ENCODE assay signal across 8 mouse cellular contexts in genomic region chr19:8722907-8723573, GRCm38 (mm10). TPM values are rescaled to one million over a fixed set of nuclear protein-coding genes. Genes with fewer than 3 reads are reported as not detected.
DNase-seq lines count a peak whose midpoint lies in the region; ATAC-seq and TF ChIP-seq lines count a peak whose summit lies in the region.

Slc3a2 (minus strand) TSS chr19:8723369.

- H3K79me3 ChIP-seq in C2C12 (ENCODE audit: low read depth): peaks cover 59% of the 10 kb centered on the region

- peaks cover 74% of the 10 kb centered on the region for H3K4me1 ChIP-seq in erythroblast, embryonic 14.5 days (ENCODE audit: control insufficient read depth)
- H3K4me1 ChIP-seq in heart, embryonic 11.5 days (ENCODE audit: control insufficient read depth, insufficient read depth, low read length): peaks cover 15% of the 10 kb centered on the region
- peaks cover 28% of the 10 kb centered on the region for H3K4me1 ChIP-seq in kidney, embryonic 16.5 days (ENCODE audit: insufficient read depth, low read length)
- H3K4me1 ChIP-seq in liver, adult 2 months (ENCODE audit: control insufficient read depth, insufficient read depth, low read length): peaks cover 9% of the 10 kb centered on the region; the same call in 1 of the 2 replicates

- under 1% methylated on average over 50 of the region's 50 CpGs for WGBS in heart, embryonic 11.5 days (ENCODE audit: insufficient replicate concordance)
- WGBS in kidney, embryonic 16.5 days: under 1% methylated on average over 50 of the region's 50 CpGs
- WGBS in liver, adult 2 months: under 1% methylated on average over 50 of the region's 50 CpGs

- peak; percentile 99 for DNase-seq in brain, embryonic 14.5 days (ENCODE audit: low read depth)
- peak; percentile 97 for DNase-seq in liver, adult 2 months (ENCODE audit: extremely low read depth, low read depth, low spot score)
- peak; percentile 99 for DNase-seq in splenic B cell, adult 2 months (ENCODE audit: low read depth, low spot score)

- H3K79me2 ChIP-seq in C2C12 (ENCODE audit: control insufficient read depth, insufficient read depth) (peaks cover 81% of the 10 kb centered on the region), myocyte (ENCODE audit: control insufficient read depth, insufficient read depth) (peaks cover 58% of the 10 kb centered on the region)
- no peaks in the 10 kb centered on the region for H3K79me2 ChIP-seq in liver, adult 2 months (ENCODE audit: control insufficient read depth, insufficient read depth, low read length)

- H3K36me3 ChIP-seq in C2C12 (ENCODE audit: control insufficient read depth, insufficient read depth): peaks cover 38% of the 10 kb centered on the region
- peaks cover 47% of the 10 kb centered on the region for H3K36me3 ChIP-seq in erythroblast, embryonic 14.5 days (ENCODE audit: control insufficient read depth)
- peaks cover 20% of the 10 kb centered on the region for H3K36me3 ChIP-seq in heart, embryonic 11.5 days (ENCODE audit: control insufficient read depth, insufficient read depth, low read length)
- H3K36me3 ChIP-seq in kidney, embryonic 16.5 days (ENCODE audit: insufficient read depth, low read length): peaks cover 28% of the 10 kb centered on the region
- H3K36me3 ChIP-seq in liver, adult 2 months (ENCODE audit: control insufficient read depth, insufficient read depth, low read length): peaks cover 31% of the 10 kb centered on the region
- peaks cover 35% of the 10 kb centered on the region for H3K36me3 ChIP-seq in myocyte (ENCODE audit: control insufficient read depth, insufficient read depth)
- H3K36me3 ChIP-seq in splenic B cell, adult 2 months (ENCODE audit: control insufficient read depth, insufficient read depth, low read length, poor library complexity, severe bottlenecking): peaks cover 10% of the 10 kb centered on the region

- H3ac ChIP-seq in C2C12 (ENCODE audit: control insufficient read depth, insufficient read length, low read depth) (peak within 1 kb of the TSS; percentile 94), myocyte (ENCODE audit: control insufficient read depth, insufficient read length) (peak within 1 kb of the TSS; percentile 26)

- H3K9ac ChIP-seq in heart, embryonic 11.5 days (ENCODE audit: low read depth, low read length): peak within 1 kb of the TSS; percentile 95
- H3K9ac ChIP-seq in kidney, embryonic 16.5 days (replicated peaks; ENCODE audit: low read length): peak within 1 kb of the TSS; percentile 98
- H3K9ac ChIP-seq in liver, adult 2 months (ENCODE audit: low read depth, low read length): peak within 1 kb of the TSS; percentile 91

- no peaks in the 10 kb centered on the region for H3K9me3 ChIP-seq in erythroblast, embryonic 14.5 days (ENCODE audit: control insufficient read depth, low read length)
- no peaks in the 10 kb centered on the region for H3K9me3 ChIP-seq in heart, embryonic 11.5 days (replicated peaks; ENCODE audit: control insufficient read depth, low read length)
- H3K9me3 ChIP-seq in kidney, embryonic 16.5 days (ENCODE audit: low read length): no peaks in the 10 kb centered on the region

- H3K27me3 ChIP-seq in C2C12 (ENCODE audit: control insufficient read depth, insufficient read depth, insufficient read length) (no peaks in the 10 kb centered on the region), myocyte (ENCODE audit: control insufficient read depth, insufficient read depth, insufficient read length) (no peaks in the 10 kb centered on the region)
- no peaks in the 10 kb centered on the region for H3K27me3 ChIP-seq in erythroblast, embryonic 14.5 days (ENCODE audit: control insufficient read depth)
- no peaks in the 10 kb centered on the region for H3K27me3 ChIP-seq in heart, embryonic 11.5 days (ENCODE audit: control insufficient read depth, insufficient read depth, low read length)
- H3K27me3 ChIP-seq in kidney, embryonic 16.5 days (ENCODE audit: insufficient read depth, low read length): no peaks in the 10 kb centered on the region
- no peaks in the 10 kb centered on the region for H3K27me3 ChIP-seq in liver, adult 2 months (ENCODE audit: control insufficient read depth, insufficient read depth, low read length)
- H3K27me3 ChIP-seq in splenic B cell, adult 2 months (ENCODE audit: control insufficient read depth, insufficient read depth, low read length, poor library complexity, severe bottlenecking): no peaks in the 10 kb centered on the region

- ATAC-seq in heart, embryonic 11.5 days (replicated peaks; ENCODE audit: insufficient number of reproducible peaks, low FRiP score, low TSS enrichment): peak; percentile 93
- peak; percentile 95 for ATAC-seq in kidney, embryonic 16.5 days (ENCODE audit: low FRiP score, low TSS enrichment)

- TF ChIP-seq CTCF in C2C12 (IDR thresholded peaks at IDR 0.05; ENCODE audit: control insufficient read depth, insufficient read depth, insufficient read length): no peak
- TF ChIP-seq CTCF in brain, embryonic 14.5 days (IDR thresholded peaks at IDR 0.05; ENCODE audit: borderline replicate concordance, extremely low read depth, insufficient read depth, insufficient read length): no peak
- TF ChIP-seq CTCF in liver, adult 2 months (IDR thresholded peaks at IDR 0.05; ENCODE audit: low read depth, low read length): no peak

- H3K4me3 ChIP-seq in C2C12 (ENCODE audit: insufficient read depth, poor library complexity, severe bottlenecking) (peak within 1 kb of the TSS; percentile 93), myocyte (peak within 1 kb of the TSS; percentile 97)
- peak within 1 kb of the TSS; percentile 80 for H3K4me3 ChIP-seq in erythroblast, embryonic 14.5 days (replicated peaks)
- H3K4me3 ChIP-seq in heart, embryonic 11.5 days (ENCODE audit: low read depth, low read length): peak within 1 kb of the TSS; percentile 80
- peak within 1 kb of the TSS; percentile 97 for H3K4me3 ChIP-seq in kidney, embryonic 16.5 days (ENCODE audit: low read length)
- H3K4me3 ChIP-seq in liver, adult 2 months (ENCODE audit: insufficient read depth, low read depth, low read length): peak within 1 kb of the TSS; percentile 90

- H3K4me2 ChIP-seq in heart, embryonic 11.5 days: peak within 1 kb of the TSS; percentile 92
- H3K4me2 ChIP-seq in kidney, embryonic 16.5 days (replicated peaks; ENCODE audit: low read depth, low read length): peak within 1 kb of the TSS; percentile 89
- peak within 1 kb of the TSS; percentile 94 for H3K4me2 ChIP-seq in myocyte (ENCODE audit: low read depth)

- TF ChIP-seq POLR2A in brain, embryonic 14.5 days (IDR thresholded peaks at IDR 0.05; ENCODE audit: borderline replicate concordance, extremely low read depth, insufficient read depth, insufficient read length, poor library complexity, severe bottlenecking): peak; percentile 73; the same call in 1 of the 2 replicates
- TF ChIP-seq POLR2A in liver, adult 2 months (IDR thresholded peaks at IDR 0.05; ENCODE audit: extremely low read depth, insufficient read depth, low read length): peak; percentile 56
- TF ChIP-seq POLR2A in myocyte (IDR thresholded peaks at IDR 0.05; ENCODE audit: insufficient read length, low read depth): peak; percentile 83

- H3K27ac ChIP-seq in heart, embryonic 11.5 days (ENCODE audit: low read depth, low read length): peak within 1 kb of the TSS; percentile 96
- H3K27ac ChIP-seq in kidney, embryonic 16.5 days (ENCODE audit: low read length): peak within 1 kb of the TSS; percentile 95
- peak within 1 kb of the TSS; percentile 76 for H3K27ac ChIP-seq in liver, adult 2 months (replicated peaks; ENCODE audit: insufficient read depth, low read depth, low read length)

TF ChIP-seq in C2C12, 6 proteins besides CTCF, POLR2A, EP300 and RAD21:
- TF ChIP-seq CEBPB (IDR thresholded peaks at IDR 0.05; ENCODE audit: low read depth) (no peak), MAX (IDR thresholded peaks at IDR 0.05) (peak; percentile 86)

TF ChIP-seq in myocyte, 11 proteins besides CTCF, POLR2A, EP300 and RAD21:
- TF ChIP-seq SRF (IDR thresholded peaks at IDR 0.05; ENCODE audit: control insufficient read depth, insufficient read length, low read depth): peak; percentile 78
- TF ChIP-seq POLR2AphosphoS2 (IDR thresholded peaks at IDR 0.05; ENCODE audit: insufficient read length, low read depth): peak; percentile 85
- peak; percentile 51 for TF ChIP-seq E2F4 (IDR thresholded peaks at IDR 0.05; ENCODE audit: insufficient read depth)
- no peak for TF ChIP-seq TCF12 (IDR thresholded peaks at IDR 0.05; ENCODE audit: insufficient read depth, poor library complexity, severe bottlenecking)
- TF ChIP-seq CEBPB (IDR thresholded peaks at IDR 0.05; ENCODE audit: insufficient read depth, poor library complexity, severe bottlenecking): no peak
- TF ChIP-seq MAX (IDR thresholded peaks at IDR 0.05; ENCODE audit: low read depth): peak; percentile 75

RNA-seq across cellular contexts. Expression of gene Slc3a2, which starts in this region (rescaled TPM):
- 207 TPM for polyA plus RNA-seq in C2C12 (2012; fragmentation: generic; extraction: Trizol)
- polyA plus RNA-seq in brain, embryonic 14.5 days (2012; rRNA removed): 147 and 159 TPM in 2 replicates
- 33.5 and 37.4 TPM in 2 replicates for polyA plus RNA-seq in erythroblast, embryonic 14.5 days (2012)
- 82.6 and 87.8 TPM in 2 replicates for polyA plus RNA-seq in heart, embryonic 11.5 days (2014; fragmentation: Nextera tagmentation; extraction: Ambion mirVana)
- polyA plus RNA-seq in kidney, embryonic 16.5 days (2015; fragmentation: Nextera tagmentation; extraction: Ambion mirVana): 141 and 146 TPM in 2 replicates
- 30.2 and 37.6 TPM in 2 replicates for total RNA-seq in liver, adult 2 months (2014; rRNA removed)
- polyA plus RNA-seq in liver, adult 2 months (2012; rRNA removed): 62.9 and 71.6 TPM in 2 replicates
- 806 TPM for polyA plus RNA-seq in myocyte (2012; fragmentation: generic; extraction: Trizol)

Comparison
In these comparisons a context has a peak if more than half of its experiments do, and no peak if none do; other contexts are left out.
1. Peak in every context shown above with its lines: DNase-seq, ATAC-seq, H3K4me3 ChIP-seq and H3K27ac ChIP-seq.